Mouse (Mus musculus) lung, adult 2 months (tissue): Measurements from ENCODE around the gene Npff. TPM values are rescaled to one million over a fixed set of nuclear protein-coding genes. Genes with fewer than 3 reads are reported as not detected.

Experiments
- DNase-seq: peaks from one replicate; pipeline ENCODE4 v3.0.0; 2022
- H3K4me1 ChIP-seq: fragments of 200-500 bp; 2 replicates; pipeline ENCODE4 v1.6.1; 2011; ENCODE audit warnings: low read length; ENCODE audit not compliant: control insufficient read depth, insufficient read depth
- H3K4me3 ChIP-seq: fragments of 200-500 bp; replicated peaks from 2 replicates; pipeline ENCODE3; 2011; ENCODE audit warnings: low read depth, mild to moderate bottlenecking, control low read depth, low read length; ENCODE audit errors: extremely low read depth
- CTCF ChIP-seq: fragments of 200-500 bp; IDR thresholded peaks from 2 replicates; pipeline ENCODE4 v1.5.1; 2011; ENCODE audit warnings: mild to moderate bottlenecking, low read length, control low read depth; ENCODE audit not compliant: insufficient read depth
- POLR2A ChIP-seq: fragments of 200-500 bp; IDR thresholded peaks from 2 replicates; pipeline ENCODE4 v1.6.1; 2011; ENCODE audit warnings: low read depth, mild to moderate bottlenecking, control low read depth, low read length, borderline replicate concordance; ENCODE audit errors: extremely low read depth
- WGBS: fragments of 180-500 bp; shearing (Covaris S2); methylation state at CpG from one replicate; pipeline ENCODE4 v1.1.7; 2018; 5-methylcytosine and 5-hydroxymethylcytosine counted together
- polyA plus RNA-seq: library from polyadenylated mRNA; depleted of rRNA; stranded (reverse); fragments of >200 nt; gene quantifications from 2 replicates; pipeline ENCODE4 v1.2.3, GENCODE M21; 2012

Npff gene
- polyA plus RNA-seq, 1 experiment = 11.0 TPM

- WGBS = 79% methylated on average over 4 of the region's 4 CpGs
- TF ChIP-seq CTCF (no peak), POLR2A (no peak)
Observed at GRCm38 (mm10) chr15:102521480-102521879, 3.3 kb downstream of the Npff start.

DNA sequence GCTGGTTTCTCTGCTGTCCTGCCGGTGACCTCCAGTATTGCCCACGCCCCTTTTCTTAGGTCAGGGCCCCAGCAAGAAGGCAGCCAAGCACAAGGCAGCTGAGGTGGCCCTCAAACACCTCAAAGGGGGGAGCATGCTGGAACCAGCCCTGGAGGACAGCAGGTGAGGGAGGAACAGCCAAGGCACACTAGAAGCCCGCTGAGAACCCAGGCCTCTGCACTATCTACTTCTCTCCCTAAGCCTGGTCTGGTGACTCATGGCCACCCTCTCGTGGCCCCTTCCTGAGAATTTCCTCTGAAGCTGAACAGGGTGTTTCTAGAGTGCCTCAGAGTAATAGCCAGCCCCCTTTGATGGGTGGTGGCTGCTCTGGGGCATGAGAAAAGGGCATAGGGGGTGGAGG lies 4.3 kb downstream of the Npff start:
- no peak for DNase-seq
- WGBS = 53% methylated on average over 4 of the region's 4 CpGs

More at GRCm38 (mm10) chr15:102521480-102521879, 3.3 kb downstream of the Npff start:
- no peak overlapping the region for H3K4me3 ChIP-seq
- DNase-seq = no peak
- peaks cover 4% of the 10 kb centered on the region for H3K4me1 ChIP-seq

DNA sequence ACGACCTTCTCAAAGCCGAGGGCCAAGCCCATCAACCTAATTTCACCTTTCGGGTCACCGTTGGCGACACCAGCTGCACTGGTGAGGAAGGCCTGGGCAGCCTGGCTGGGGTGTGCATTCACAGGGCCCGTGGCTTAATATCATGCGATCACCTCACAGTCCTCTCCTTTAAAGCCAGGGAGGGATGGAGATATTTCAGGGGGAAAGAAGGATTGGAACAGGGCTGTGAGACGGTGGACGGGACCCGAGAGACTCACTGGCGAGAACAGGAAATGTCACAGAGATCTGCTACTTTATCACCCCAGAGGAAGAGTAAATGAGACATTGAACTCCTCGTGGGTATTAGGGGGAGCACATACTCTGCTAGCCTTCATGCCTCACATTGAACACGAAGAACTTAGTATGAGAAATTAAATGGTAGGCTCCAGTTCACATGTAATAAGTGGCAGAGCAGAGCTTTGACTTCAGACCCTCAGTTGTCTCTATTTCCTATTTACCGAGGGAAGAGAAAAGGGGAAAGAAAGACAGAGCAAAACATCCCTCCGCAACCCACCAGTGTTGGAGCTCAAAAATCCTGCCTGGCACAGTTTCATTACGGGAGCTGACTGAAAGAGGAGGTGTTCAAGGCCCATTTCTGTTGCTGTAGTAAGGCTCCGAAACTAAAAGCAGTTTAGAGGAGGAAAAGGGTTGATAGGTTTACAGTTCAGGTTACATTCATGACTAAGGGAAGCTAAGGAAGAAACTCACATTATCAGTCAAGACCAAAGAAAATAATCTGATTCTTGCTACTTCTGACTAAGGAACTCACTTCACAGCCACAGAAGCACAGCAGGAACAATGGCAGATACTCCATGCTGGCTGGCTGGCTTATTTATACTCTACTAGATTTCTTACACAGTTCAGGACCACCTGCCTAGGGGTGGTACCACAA lies 5.3 kb downstream of the Npff start:
- H3K4me3 ChIP-seq = no peak overlapping the region
- TF ChIP-seq CTCF = no peak
- no peak for TF ChIP-seq POLR2A
- WGBS = 33% methylated on average over 17 of the region's 17 CpGs
- no peak for DNase-seq
- H3K4me1 ChIP-seq = peaks cover 8% of the 10 kb centered on the region

More for the DNA sequence above, 4.3 kb downstream of the Npff start:
- no peak for TF ChIP-seq POLR2A
- TF ChIP-seq CTCF = no peak
- peaks cover 8% of the 10 kb centered on the region for H3K4me1 ChIP-seq
- no peak overlapping the region for H3K4me3 ChIP-seq

DNA sequence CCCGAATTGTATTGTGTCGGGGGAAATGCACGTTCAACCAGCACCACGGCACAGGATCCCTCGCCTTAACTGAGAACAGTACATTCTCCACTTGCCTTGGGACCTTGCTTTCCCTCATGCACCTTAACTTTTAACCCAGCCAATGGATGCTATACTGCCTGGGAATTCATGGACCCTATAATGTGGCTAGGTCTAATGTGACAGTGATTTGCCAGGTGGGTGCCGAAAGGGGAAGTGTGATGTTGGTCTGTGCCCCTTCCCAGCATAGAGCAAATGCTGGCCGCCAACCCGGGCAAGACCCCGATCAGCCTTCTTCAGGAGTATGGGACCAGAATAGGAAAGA lies 5.9 kb downstream of the Npff start:
- 4% methylated on average over 9 of the region's 9 CpGs for WGBS
- H3K4me1 ChIP-seq = peaks cover 8% of the 10 kb centered on the region
- peak overlapping the region; percentile 86 for H3K4me3 ChIP-seq
- TF ChIP-seq CTCF = no peak
- DNase-seq = no peak

GRCm38 (mm10) chr15:102517976-102518858 lies 6.5 kb downstream of the Npff start, which contains the start of gene Tarbp2:
Gene Tarbp2 (plus strand): TSS chr15:102518192.
- peak; percentile 98 for DNase-seq
- TF ChIP-seq POLR2A (peak; percentile 27; the same call in 1 of the 2 replicates), CTCF (no peak)
- WGBS = under 1% methylated on average over 58 of the region's 60 CpGs
- Histone ChIP-seq H3K4me3 (peak within 1 kb of the TSS; percentile 86), H3K4me1 (peaks cover 8% of the 10 kb centered on the region)

GRCm38 (mm10) chr15:102517631-102517975 lies 7.1 kb downstream of the Npff start:
- Histone ChIP-seq H3K4me3 (peak overlapping the region; percentile 70), H3K4me1 (peaks cover 8% of the 10 kb centered on the region)
- peak; percentile 82; the same call in 1 of the 2 replicates for TF ChIP-seq POLR2A
- no peak for TF ChIP-seq CTCF
- DNase-seq = no peak
- WGBS = 1% methylated on average over 10 of the region's 10 CpGs

DNA sequence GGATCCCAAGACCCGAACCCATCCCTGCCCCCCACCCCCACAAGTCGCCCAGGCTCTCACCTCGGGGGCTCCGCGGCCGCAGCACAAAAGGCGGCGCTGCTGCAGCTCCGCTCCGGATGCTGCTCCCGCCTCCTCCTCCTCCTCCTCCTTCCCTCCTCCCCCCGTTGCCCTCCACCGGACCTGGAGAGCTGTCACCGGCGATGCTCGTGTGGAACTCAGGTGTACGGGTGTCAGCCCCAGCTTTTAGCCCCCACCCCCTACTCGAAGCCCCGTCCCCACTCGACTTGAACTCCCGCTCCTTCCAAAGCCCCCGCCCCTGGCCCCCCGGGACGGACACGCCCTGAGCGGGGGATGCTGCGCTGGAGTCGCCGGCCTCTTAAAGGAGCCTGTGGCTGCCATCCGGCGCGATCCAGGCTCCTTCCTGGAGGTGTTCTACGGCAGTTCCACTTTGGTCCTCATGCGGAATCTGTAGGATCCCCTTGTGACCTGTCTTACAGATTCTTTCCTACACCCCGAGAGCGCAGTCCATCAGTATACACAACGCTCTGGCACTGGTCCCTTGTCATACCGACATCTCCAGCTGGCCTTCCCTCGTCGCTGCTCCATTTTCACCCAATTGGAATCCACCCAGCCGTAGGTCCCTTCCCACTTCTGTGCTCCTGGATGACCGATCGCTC lies 7.9 kb downstream of the Npff start, which contains the start of gene Map3k12:
Map3k12 (minus strand) TSS at position 337 of the 677 bp plus-strand sequence.
- under 1% methylated on average over 43 of the region's 43 CpGs for WGBS
- H3K4me1 ChIP-seq = peaks cover 8% of the 10 kb centered on the region
- TF ChIP-seq POLR2A (no peak), CTCF (no peak)
- peak; percentile 81 for DNase-seq
- peak within 1 kb of the TSS; percentile 70 for H3K4me3 ChIP-seq

GRCm38 (mm10) chr15:102516293-102516692 lies 8.4 kb downstream of the Npff start:
- Histone ChIP-seq H3K4me1 (peaks cover 8% of the 10 kb centered on the region), H3K4me3 (peak overlapping the region; percentile 67)
- WGBS = 9% methylated on average over 12 of the region's 12 CpGs
- DNase-seq = no peak
- no peak for TF ChIP-seq POLR2A
- no peak for TF ChIP-seq CTCF

DNA sequence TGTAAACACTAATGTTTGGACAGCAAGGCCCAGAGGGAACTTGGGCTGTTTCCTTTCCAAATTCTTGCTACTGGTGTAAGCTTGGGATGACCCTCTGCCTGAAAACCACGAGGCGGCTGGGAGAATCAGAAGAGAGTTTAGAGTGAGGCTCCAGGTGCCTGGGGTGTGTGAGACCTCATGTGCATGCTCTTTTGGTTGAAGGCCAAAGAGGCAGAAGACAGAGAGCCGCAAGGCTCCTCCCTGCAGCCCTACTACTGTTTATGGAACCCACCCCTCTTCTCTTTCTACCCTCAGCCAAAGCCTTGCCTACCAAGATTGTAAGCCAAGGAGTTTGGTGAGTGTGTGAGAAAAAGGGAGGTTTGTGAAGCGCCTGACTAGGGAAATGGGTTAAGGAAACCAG lies 9.0 kb downstream of the Npff start:
- TF ChIP-seq CTCF (no peak), POLR2A (no peak)
- Histone ChIP-seq H3K4me1 (peaks cover 8% of the 10 kb centered on the region), H3K4me3 (no peak overlapping the region)
- DNase-seq = no peak
- 56% methylated on average over 4 of the region's 4 CpGs for WGBS
